Mouse (Mus musculus): Measurements from ENCODE around the gene Chst5. TPM values are rescaled to one million over a fixed set of nuclear protein-coding genes. Genes with fewer than 3 reads are reported as not detected.

Gene Chst5
- polyA plus RNA-seq, 1 experiment from 2014 or later: 2.9 TPM

GRCm38 (mm10) chr8:111890911-111891303 lies 19.3 kb downstream of the Chst5 start:
- Histone ChIP-seq H3K36me3 (ENCODE audit: control insufficient read depth, insufficient read depth, low read length) (no peaks in the 10 kb centered on the region), H3K4me1 (ENCODE audit: control insufficient read depth, insufficient read depth, low read length) (peaks cover 8% of the 10 kb centered on the region), H3K4me3 (ENCODE audit: low read depth, low read length) (no peak overlapping the region), H3K27ac (replicated peaks; ENCODE audit: low read depth, low read length) (no peak overlapping the region), H3K9ac (ENCODE audit: low read length) (no peak overlapping the region), H3K9me3 (ENCODE audit: control insufficient read depth, low read length) (no peaks in the 10 kb centered on the region), H3K27me3 (ENCODE audit: control insufficient read depth, insufficient read depth, low read length) (peaks cover 33% of the 10 kb centered on the region), H3K4me2 (ENCODE audit: low read depth, severe bottlenecking) (no peak overlapping the region)
- DNase-seq (ENCODE audit: low spot score): no peak
- no peak for ATAC-seq (ENCODE audit: insufficient number of reproducible peaks, low FRiP score, low TSS enrichment, low read depth)
- WGBS: 58% methylated on average over 6 of the region's 6 CpGs

DNA sequence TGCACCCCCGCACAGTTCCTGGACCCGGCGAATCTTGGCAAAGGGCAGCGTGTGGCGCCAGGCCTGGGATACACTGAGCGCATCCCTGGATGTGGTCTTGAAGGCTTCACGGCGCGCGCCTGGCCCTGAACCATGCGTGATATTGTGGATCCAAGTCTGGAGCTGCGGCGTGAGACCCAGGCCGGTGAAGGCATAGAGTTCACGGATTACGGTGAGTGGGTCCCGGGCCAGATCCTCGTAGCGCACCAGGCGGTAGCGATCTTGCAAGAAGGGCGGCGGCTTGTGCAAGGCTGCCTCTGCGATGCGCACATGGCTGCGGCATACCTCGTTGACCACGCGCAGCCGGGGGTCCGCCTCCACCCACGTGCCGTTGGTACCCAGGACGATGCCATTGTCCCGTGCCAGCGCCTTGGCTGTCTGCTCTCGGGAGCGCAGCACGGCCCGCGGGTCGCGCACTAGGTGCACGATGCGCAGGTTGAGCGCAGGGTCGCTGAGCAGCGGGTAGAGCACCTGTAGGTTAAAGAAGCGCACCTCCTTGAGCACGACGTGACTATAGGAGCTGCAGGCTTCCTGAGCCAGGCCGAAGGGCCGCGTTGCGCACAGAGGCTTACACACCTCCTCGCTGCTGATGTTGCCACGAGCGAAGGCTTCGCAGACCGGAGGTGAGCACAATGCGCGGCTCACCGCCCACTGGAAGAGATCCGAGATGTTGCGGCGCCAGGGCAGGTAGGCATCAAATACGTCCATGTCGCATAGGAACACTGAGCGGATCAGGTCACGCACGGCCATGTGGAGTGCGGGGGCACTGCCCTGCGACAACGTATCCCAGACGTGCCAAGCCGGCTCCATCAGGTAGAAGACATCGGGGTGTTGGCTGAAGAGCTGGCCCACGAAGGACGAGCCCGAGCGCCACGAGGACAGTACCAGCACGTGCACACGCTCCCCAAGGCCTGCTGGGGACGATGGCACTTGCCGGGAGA lies 20.0 kb downstream of the Chst5 start:
- ATAC-seq (ENCODE audit: insufficient number of reproducible peaks, low FRiP score, low TSS enrichment, low read depth) (no peak), DNase-seq (ENCODE audit: low spot score) (peak; percentile 41)
- H3K4me1 ChIP-seq (ENCODE audit: control insufficient read depth, insufficient read depth, low read length): peaks cover 8% of the 10 kb centered on the region
- H3K4me3 ChIP-seq (ENCODE audit: low read depth, low read length): peak overlapping the region; percentile 23
- H3K27me3 ChIP-seq (ENCODE audit: control insufficient read depth, insufficient read depth, low read length): peaks cover 33% of the 10 kb centered on the region
- H3K9me3 ChIP-seq (ENCODE audit: control insufficient read depth, low read length): no peaks in the 10 kb centered on the region
- peak overlapping the region; percentile 44 for H3K4me2 ChIP-seq (ENCODE audit: low read depth, severe bottlenecking)
- 11% methylated on average over 85 of the region's 86 CpGs for WGBS
- H3K27ac ChIP-seq (replicated peaks; ENCODE audit: low read depth, low read length): no peak overlapping the region
- H3K36me3 ChIP-seq (ENCODE audit: control insufficient read depth, insufficient read depth, low read length): no peaks in the 10 kb centered on the region
- no peak overlapping the region for H3K9ac ChIP-seq (ENCODE audit: low read length)

DNA sequence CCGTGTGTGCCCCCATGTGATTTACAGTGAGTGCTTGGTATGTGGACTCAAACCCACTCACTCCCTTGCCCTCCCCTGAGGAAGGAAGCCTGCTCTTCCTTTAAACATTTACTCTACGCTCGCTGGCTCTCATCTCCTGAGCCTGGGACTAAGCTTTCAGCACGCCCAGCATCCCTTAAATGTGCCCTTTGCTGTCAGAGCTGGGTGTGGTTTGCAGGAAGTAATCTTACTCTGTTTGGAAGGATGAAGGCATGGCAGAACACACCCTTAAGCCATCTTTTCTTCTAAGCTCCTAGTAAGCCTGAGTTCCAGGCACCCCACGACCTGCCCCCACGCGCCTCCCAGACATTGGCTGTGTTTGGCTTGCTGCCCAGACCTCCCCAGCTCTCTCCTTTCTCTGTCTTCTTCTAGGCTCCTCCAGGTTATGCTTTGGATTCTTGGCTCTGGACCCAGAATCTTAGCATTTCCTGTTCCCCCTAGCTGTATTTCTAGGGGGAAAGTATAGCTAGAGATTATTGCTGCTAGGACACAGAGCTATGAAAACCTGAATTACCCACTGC lies 22.1 kb downstream of the Chst5 start:
- no peak overlapping the region for H3K9ac ChIP-seq (ENCODE audit: low read length)
- H3K27me3 ChIP-seq (ENCODE audit: control insufficient read depth, insufficient read depth, low read length): peaks cover 33% of the 10 kb centered on the region
- H3K4me1 ChIP-seq (ENCODE audit: control insufficient read depth, insufficient read depth, low read length): peaks cover 8% of the 10 kb centered on the region
- H3K9me3 ChIP-seq (ENCODE audit: control insufficient read depth, low read length): no peaks in the 10 kb centered on the region
- DNase-seq (ENCODE audit: low spot score) (no peak), ATAC-seq (ENCODE audit: insufficient number of reproducible peaks, low FRiP score, low TSS enrichment, low read depth) (no peak)
- H3K36me3 ChIP-seq (ENCODE audit: control insufficient read depth, insufficient read depth, low read length): no peaks in the 10 kb centered on the region
- H3K27ac ChIP-seq (replicated peaks; ENCODE audit: low read depth, low read length): no peak overlapping the region
- no peak overlapping the region for H3K4me2 ChIP-seq (ENCODE audit: low read depth, severe bottlenecking)
- 56% methylated on average over 7 of the region's 7 CpGs for WGBS
- H3K4me3 ChIP-seq (ENCODE audit: low read depth, low read length): no peak overlapping the region

GRCm38 (mm10) chr8:111887479-111887878 lies 22.8 kb downstream of the Chst5 start:
- Histone ChIP-seq H3K9me3 (ENCODE audit: control insufficient read depth, low read length) (no peaks in the 10 kb centered on the region), H3K4me3 (ENCODE audit: low read depth, low read length) (no peak overlapping the region), H3K9ac (ENCODE audit: low read length) (no peak overlapping the region), H3K36me3 (ENCODE audit: control insufficient read depth, insufficient read depth, low read length) (no peaks in the 10 kb centered on the region), H3K4me2 (ENCODE audit: low read depth, severe bottlenecking) (no peak overlapping the region), H3K27me3 (ENCODE audit: control insufficient read depth, insufficient read depth, low read length) (peaks cover 33% of the 10 kb centered on the region), H3K27ac (replicated peaks; ENCODE audit: low read depth, low read length) (no peak overlapping the region), H3K4me1 (ENCODE audit: control insufficient read depth, insufficient read depth, low read length) (peaks cover 8% of the 10 kb centered on the region)
- 82% methylated on average over 1 of the region's 1 CpGs for WGBS
- ATAC-seq (ENCODE audit: insufficient number of reproducible peaks, low FRiP score, low TSS enrichment, low read depth): no peak
- no peak for DNase-seq (ENCODE audit: low spot score)

- H3K27me3 ChIP-seq (ENCODE audit: control insufficient read depth, insufficient read depth, low read length): peaks cover 4% of the 10 kb centered on the region
- H3K4me3 ChIP-seq (ENCODE audit: low read depth, low read length): no peak overlapping the region
- no peak overlapping the region for H3K4me2 ChIP-seq (ENCODE audit: low read depth, severe bottlenecking)
- H3K9ac ChIP-seq (ENCODE audit: low read length): no peak overlapping the region
- no peaks in the 10 kb centered on the region for H3K9me3 ChIP-seq (ENCODE audit: control insufficient read depth, low read length)
- ATAC-seq (ENCODE audit: insufficient number of reproducible peaks, low FRiP score, low TSS enrichment, low read depth) (no peak), DNase-seq (ENCODE audit: low spot score) (no peak)
- WGBS: 90% methylated on average over 4 of the region's 4 CpGs
- H3K4me1 ChIP-seq (ENCODE audit: control insufficient read depth, insufficient read depth, low read length): no peaks in the 10 kb centered on the region
- H3K27ac ChIP-seq (replicated peaks; ENCODE audit: low read depth, low read length): no peak overlapping the region
- H3K36me3 ChIP-seq (ENCODE audit: control insufficient read depth, insufficient read depth, low read length): no peaks in the 10 kb centered on the region
These were observed 26.6 kb downstream of the Chst5 start for GRCm38 (mm10) chr8:111883615-111884014.

DNA sequence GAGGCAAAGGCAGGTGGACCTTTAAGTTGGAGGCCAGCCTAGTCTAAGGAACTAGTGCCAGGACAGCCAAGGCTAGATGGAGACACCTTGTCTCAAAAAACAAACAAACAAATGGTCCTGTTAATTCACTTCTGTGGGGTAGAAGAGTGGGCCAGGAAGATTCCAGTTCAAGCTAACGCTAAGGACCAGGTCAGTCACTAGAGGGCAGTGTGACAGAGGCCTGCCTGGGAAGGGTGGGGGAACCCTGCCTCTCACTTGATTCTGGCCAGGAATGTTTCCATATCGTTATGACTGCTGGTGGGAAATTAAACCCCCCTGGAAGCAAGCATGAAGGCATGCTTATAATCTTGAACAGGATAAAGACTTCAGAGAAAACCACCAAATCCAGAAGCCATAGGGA lies 28.7 kb downstream of the Chst5 start:
- no peak overlapping the region for H3K9ac ChIP-seq (ENCODE audit: low read length)
- H3K4me3 ChIP-seq (ENCODE audit: low read depth, low read length): no peak overlapping the region
- no peaks in the 10 kb centered on the region for H3K27me3 ChIP-seq (ENCODE audit: control insufficient read depth, insufficient read depth, low read length)
- DNase-seq (ENCODE audit: low spot score): peak; percentile 77
- no peaks in the 10 kb centered on the region for H3K9me3 ChIP-seq (ENCODE audit: control insufficient read depth, low read length)
- no peaks in the 10 kb centered on the region for H3K4me1 ChIP-seq (ENCODE audit: control insufficient read depth, insufficient read depth, low read length)
- H3K27ac ChIP-seq (replicated peaks; ENCODE audit: low read depth, low read length): no peak overlapping the region
- WGBS: 1% methylated on average over 2 of the region's 2 CpGs
- peak; percentile 58; the same call in 1 of the 2 replicates for ATAC-seq (ENCODE audit: insufficient number of reproducible peaks, low FRiP score, low TSS enrichment, low read depth)
- no peaks in the 10 kb centered on the region for H3K36me3 ChIP-seq (ENCODE audit: control insufficient read depth, insufficient read depth, low read length)
- no peak overlapping the region for H3K4me2 ChIP-seq (ENCODE audit: low read depth, severe bottlenecking)

DNA sequence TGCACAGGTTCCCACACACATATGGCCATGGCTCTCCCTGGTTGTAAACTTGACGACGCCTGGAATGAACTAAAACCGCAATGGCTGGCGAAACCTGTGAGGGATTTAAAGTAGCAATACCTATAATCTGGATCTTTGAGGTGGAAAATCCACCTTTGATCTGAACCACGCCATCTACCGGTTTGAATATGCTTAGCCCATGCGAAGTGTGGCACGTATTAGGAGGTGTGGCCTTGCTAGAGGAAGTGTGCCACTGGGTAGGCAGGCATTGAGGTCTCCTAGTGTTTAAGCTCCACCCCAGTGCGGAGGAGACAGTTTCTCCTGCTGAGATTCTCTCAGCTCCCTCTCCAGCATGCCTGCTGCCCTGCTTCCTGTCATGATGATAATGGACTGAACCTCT lies 32.5 kb downstream of the Chst5 start:
- Histone ChIP-seq H3K4me2 (ENCODE audit: low read depth, severe bottlenecking) (no peak overlapping the region), H3K9me3 (ENCODE audit: control insufficient read depth, low read length) (no peaks in the 10 kb centered on the region), H3K4me3 (ENCODE audit: low read depth, low read length) (no peak overlapping the region), H3K36me3 (ENCODE audit: control insufficient read depth, insufficient read depth, low read length) (no peaks in the 10 kb centered on the region), H3K9ac (ENCODE audit: low read length) (no peak overlapping the region), H3K27me3 (ENCODE audit: control insufficient read depth, insufficient read depth, low read length) (no peaks in the 10 kb centered on the region), H3K27ac (replicated peaks; ENCODE audit: low read depth, low read length) (no peak overlapping the region), H3K4me1 (ENCODE audit: control insufficient read depth, insufficient read depth, low read length) (no peaks in the 10 kb centered on the region)
- ATAC-seq (ENCODE audit: insufficient number of reproducible peaks, low FRiP score, low TSS enrichment, low read depth) (no peak), DNase-seq (ENCODE audit: low spot score) (no peak)
- WGBS: 64% methylated on average over 9 of the region's 9 CpGs

DNA sequence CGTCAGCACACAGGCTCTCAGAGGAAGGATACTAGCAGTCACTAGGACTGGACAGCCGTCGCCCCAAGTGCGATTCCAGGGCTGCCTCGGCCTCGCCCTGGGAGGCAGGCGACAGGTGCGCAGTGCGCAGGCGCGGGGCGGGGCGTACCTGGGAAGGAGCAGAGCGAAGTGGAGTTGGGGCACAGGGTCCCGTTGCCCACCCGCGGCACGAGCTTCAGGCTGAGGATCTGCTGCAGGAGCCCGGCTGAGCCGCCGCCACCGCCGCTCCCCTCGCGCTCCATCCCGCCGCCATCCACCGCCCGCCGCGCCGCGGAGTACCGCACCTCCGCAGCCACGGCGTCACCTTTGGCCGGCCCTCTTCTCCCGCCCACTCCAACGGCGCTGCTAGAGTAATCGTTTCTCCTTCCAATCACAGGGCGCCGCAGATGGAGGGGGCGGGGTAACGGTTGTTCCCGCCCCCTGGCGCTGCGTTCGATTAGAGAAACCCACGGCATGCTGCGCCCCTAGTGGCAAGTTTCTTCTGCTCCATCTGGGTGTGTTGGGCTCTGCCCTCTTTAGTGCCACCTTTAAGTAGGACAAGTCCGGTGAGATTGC lies 33.8 kb downstream of the Chst5 start, which contains the start of gene Tmem170:
Gene Tmem170 (minus strand): TSS at position 396 of the 594 bp plus-strand sequence.
- H3K4me3 ChIP-seq (ENCODE audit: low read depth, low read length): peak within 1 kb of the TSS; percentile 76
- peak; percentile 99 for DNase-seq (ENCODE audit: low spot score)
- ATAC-seq (ENCODE audit: insufficient number of reproducible peaks, low FRiP score, low TSS enrichment, low read depth): peak; percentile 98
- no peaks in the 10 kb centered on the region for H3K36me3 ChIP-seq (ENCODE audit: control insufficient read depth, insufficient read depth, low read length)
- peak within 1 kb of the TSS; percentile 59; the same call in 1 of the 2 replicates for H3K27ac ChIP-seq (replicated peaks; ENCODE audit: low read depth, low read length)
- peak within 1 kb of the TSS; percentile 72 for H3K9ac ChIP-seq (ENCODE audit: low read length)
- WGBS: under 1% methylated on average over 53 of the region's 53 CpGs
- no peaks in the 10 kb centered on the region for H3K9me3 ChIP-seq (ENCODE audit: control insufficient read depth, low read length)
- no peaks in the 10 kb centered on the region for H3K27me3 ChIP-seq (ENCODE audit: control insufficient read depth, insufficient read depth, low read length)
- H3K4me2 ChIP-seq (ENCODE audit: low read depth, severe bottlenecking): peak within 1 kb of the TSS; percentile 74
- no peaks in the 10 kb centered on the region for H3K4me1 ChIP-seq (ENCODE audit: control insufficient read depth, insufficient read depth, low read length)
